Mouse (Mus musculus): ENCODE data around the gene Apbb2. TPM values are rescaled to one million over a fixed set of nuclear protein-coding genes. Genes with fewer than 3 reads are reported as not detected.

Apbb2 gene
- polyA plus RNA-seq, 1 experiment from 2014 or later: 28.2 TPM

GRCm38 (mm10) chr5:66505071-66505470 is 113.5 kb downstream of the Apbb2 start:
- 76% methylated on average over 1 of the region's 1 CpGs for WGBS
- no peak overlapping the region for H3K27ac ChIP-seq (replicated peaks)
- no peaks in the 10 kb centered on the region for H3K9me3 ChIP-seq (replicated peaks)
- no peaks in the 10 kb centered on the region for H3K27me3 ChIP-seq (ENCODE audit: low read depth, poor library complexity, severe bottlenecking)
- H3K36me3 ChIP-seq: no peaks in the 10 kb centered on the region
- DNase-seq (ENCODE audit: low spot score): no peak
- H3K4me1 ChIP-seq: peaks cover 28% of the 10 kb centered on the region
- H3K4me3 ChIP-seq: no peak overlapping the region

DNA sequence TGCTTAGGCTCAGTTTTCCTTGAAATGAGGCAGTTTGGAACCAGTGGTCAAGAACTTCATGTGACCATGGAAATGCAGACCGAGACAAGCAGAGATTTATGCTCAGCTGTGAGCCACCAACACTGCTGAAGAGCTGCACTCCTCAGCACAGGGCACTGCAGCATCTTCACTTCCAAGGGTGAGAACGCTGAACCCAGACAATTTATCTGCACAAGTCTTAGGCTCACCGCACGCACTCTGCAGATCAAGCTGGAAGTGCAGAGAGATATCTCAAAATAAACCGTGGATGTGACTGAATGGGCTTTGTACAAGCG is 114.2 kb downstream of the Apbb2 start:
- Histone ChIP-seq H3K4me3 (no peak overlapping the region), H3K36me3 (no peaks in the 10 kb centered on the region), H3K27me3 (ENCODE audit: low read depth, poor library complexity, severe bottlenecking) (no peaks in the 10 kb centered on the region), H3K4me1 (peaks cover 28% of the 10 kb centered on the region), H3K27ac (replicated peaks) (no peak overlapping the region), H3K9me3 (replicated peaks) (no peaks in the 10 kb centered on the region)
- no peak for DNase-seq (ENCODE audit: low spot score)
- WGBS: 79% methylated on average over 6 of the region's 6 CpGs

GRCm38 (mm10) chr5:66503557-66504433 is 114.8 kb downstream of the Apbb2 start:
- no peak for DNase-seq (ENCODE audit: low spot score)
- H3K27ac ChIP-seq (replicated peaks): peak overlapping the region; percentile 23; the same call in 1 of the 2 replicates
- WGBS: 67% methylated on average over 17 of the region's 17 CpGs

DNA sequence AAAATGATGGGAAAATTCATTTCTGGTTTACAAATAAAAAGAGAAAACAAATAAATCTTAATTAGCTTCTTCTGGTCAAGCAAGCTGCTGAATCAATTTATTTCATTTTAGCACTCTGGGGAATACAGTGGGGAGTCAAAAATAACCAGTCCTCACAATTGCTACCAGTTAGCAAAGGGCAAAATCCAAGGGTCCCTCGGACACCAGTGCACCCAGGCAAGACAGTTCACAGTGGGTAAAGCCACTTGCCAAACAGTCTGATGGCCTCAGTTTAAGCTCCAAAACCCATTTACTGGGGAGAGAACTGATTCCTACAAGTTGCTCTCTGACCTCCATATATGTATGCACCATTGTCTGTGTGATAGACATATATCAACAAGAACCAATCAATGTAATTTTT is 115.6 kb downstream of the Apbb2 start:
- H3K36me3 ChIP-seq: no peaks in the 10 kb centered on the region
- H3K27me3 ChIP-seq (ENCODE audit: low read depth, poor library complexity, severe bottlenecking): no peaks in the 10 kb centered on the region
- no peak overlapping the region for H3K4me3 ChIP-seq
- no peak for DNase-seq (ENCODE audit: low spot score)
- H3K9me3 ChIP-seq (replicated peaks): no peaks in the 10 kb centered on the region
- peaks cover 30% of the 10 kb centered on the region for H3K4me1 ChIP-seq
- H3K27ac ChIP-seq (replicated peaks): no peak overlapping the region
- 81% methylated on average over 1 of the region's 1 CpGs for WGBS

More at GRCm38 (mm10) chr5:66503557-66504433, 114.8 kb downstream of the Apbb2 start:
- no peaks in the 10 kb centered on the region for H3K36me3 ChIP-seq
- no peak overlapping the region for H3K4me3 ChIP-seq
- peaks cover 28% of the 10 kb centered on the region for H3K4me1 ChIP-seq
- no peaks in the 10 kb centered on the region for H3K9me3 ChIP-seq (replicated peaks)
- H3K27me3 ChIP-seq (ENCODE audit: low read depth, poor library complexity, severe bottlenecking): no peaks in the 10 kb centered on the region

DNA sequence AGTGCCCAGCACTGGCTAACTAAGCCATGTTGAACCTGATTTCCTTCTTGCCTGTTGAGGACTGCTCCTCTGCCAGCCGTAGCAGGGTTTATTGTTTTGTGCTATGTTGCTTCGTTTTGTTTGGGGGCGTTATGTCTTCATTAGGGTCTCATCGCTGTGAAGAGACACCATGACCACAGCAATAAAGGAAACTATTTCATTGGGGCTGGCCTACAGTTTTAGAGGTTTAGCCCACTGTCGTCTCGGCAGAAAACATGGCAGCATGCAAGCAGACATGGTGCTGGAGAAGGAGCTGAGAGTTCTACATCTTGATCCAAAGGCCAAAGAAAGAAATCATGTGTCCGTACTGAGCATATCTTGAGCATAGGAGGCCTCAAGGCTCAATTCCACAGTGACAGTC is 119.0 kb downstream of the Apbb2 start:
- Histone ChIP-seq H3K9me3 (replicated peaks) (no peaks in the 10 kb centered on the region), H3K4me1 (peaks cover 46% of the 10 kb centered on the region), H3K27ac (replicated peaks) (no peak overlapping the region), H3K36me3 (no peaks in the 10 kb centered on the region), H3K4me3 (no peak overlapping the region), H3K27me3 (ENCODE audit: low read depth, poor library complexity, severe bottlenecking) (no peaks in the 10 kb centered on the region)
- no peak for DNase-seq (ENCODE audit: low spot score)
- 94% methylated on average over 7 of the region's 7 CpGs for WGBS

DNA sequence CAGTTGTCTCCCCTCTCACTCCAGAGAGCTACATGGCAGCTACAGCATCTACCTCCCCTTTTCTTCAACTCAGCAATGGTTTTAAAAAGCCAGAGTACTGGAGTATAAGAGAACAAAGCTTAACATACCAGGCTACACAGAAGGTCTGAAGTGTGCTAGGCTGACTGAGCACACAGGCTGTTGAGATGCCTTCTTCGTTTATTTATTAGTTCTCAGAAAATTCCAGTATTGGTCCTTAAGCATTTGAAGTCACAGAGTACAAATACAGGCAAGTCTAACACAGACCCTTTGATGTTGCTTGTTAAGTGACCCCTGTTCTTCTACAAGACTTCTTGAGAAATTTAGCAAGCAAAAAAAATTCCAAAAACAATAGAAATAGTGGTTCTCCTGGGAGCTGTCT is 120.4 kb downstream of the Apbb2 start:
- no peaks in the 10 kb centered on the region for H3K9me3 ChIP-seq (replicated peaks)
- no peaks in the 10 kb centered on the region for H3K36me3 ChIP-seq
- WGBS: 79% methylated on average over 1 of the region's 1 CpGs
- H3K4me3 ChIP-seq: no peak overlapping the region
- no peak for DNase-seq (ENCODE audit: low spot score)
- H3K27me3 ChIP-seq (ENCODE audit: low read depth, poor library complexity, severe bottlenecking): no peaks in the 10 kb centered on the region
- no peak overlapping the region for H3K27ac ChIP-seq (replicated peaks)
- H3K4me1 ChIP-seq: peaks cover 37% of the 10 kb centered on the region

GRCm38 (mm10) chr5:66497479-66498087 is 121.0 kb downstream of the Apbb2 start:
- WGBS: 76% methylated on average over 14 of the region's 14 CpGs
- no peaks in the 10 kb centered on the region for H3K9me3 ChIP-seq (replicated peaks)
- H3K36me3 ChIP-seq: no peaks in the 10 kb centered on the region
- H3K4me3 ChIP-seq: no peak overlapping the region
- DNase-seq (ENCODE audit: low spot score): no peak
- H3K27ac ChIP-seq (replicated peaks): no peak overlapping the region
- H3K4me1 ChIP-seq: peaks cover 37% of the 10 kb centered on the region
- H3K27me3 ChIP-seq (ENCODE audit: low read depth, poor library complexity, severe bottlenecking): no peaks in the 10 kb centered on the region

- Histone ChIP-seq H3K9me3 (replicated peaks) (no peaks in the 10 kb centered on the region), H3K4me3 (no peak overlapping the region), H3K27me3 (ENCODE audit: low read depth, poor library complexity, severe bottlenecking) (no peaks in the 10 kb centered on the region), H3K4me1 (peaks cover 43% of the 10 kb centered on the region), H3K27ac (replicated peaks) (no peak overlapping the region), H3K36me3 (no peaks in the 10 kb centered on the region)
- WGBS: 70% methylated on average over 4 of the region's 4 CpGs
- DNase-seq (ENCODE audit: low spot score): no peak
Observed at GRCm38 (mm10) chr5:66496881-66497360, 121.7 kb downstream of the Apbb2 start.

GRCm38 (mm10) chr5:66494651-66495050 is 123.9 kb downstream of the Apbb2 start:
- Histone ChIP-seq H3K9me3 (replicated peaks) (no peaks in the 10 kb centered on the region), H3K4me3 (no peak overlapping the region), H3K4me1 (peaks cover 56% of the 10 kb centered on the region), H3K27me3 (ENCODE audit: low read depth, poor library complexity, severe bottlenecking) (no peaks in the 10 kb centered on the region), H3K36me3 (no peaks in the 10 kb centered on the region), H3K27ac (replicated peaks) (peak overlapping the region; percentile 57)
- no peak for DNase-seq (ENCODE audit: low spot score)
- 59% methylated on average over 4 of the region's 4 CpGs for WGBS

DNA sequence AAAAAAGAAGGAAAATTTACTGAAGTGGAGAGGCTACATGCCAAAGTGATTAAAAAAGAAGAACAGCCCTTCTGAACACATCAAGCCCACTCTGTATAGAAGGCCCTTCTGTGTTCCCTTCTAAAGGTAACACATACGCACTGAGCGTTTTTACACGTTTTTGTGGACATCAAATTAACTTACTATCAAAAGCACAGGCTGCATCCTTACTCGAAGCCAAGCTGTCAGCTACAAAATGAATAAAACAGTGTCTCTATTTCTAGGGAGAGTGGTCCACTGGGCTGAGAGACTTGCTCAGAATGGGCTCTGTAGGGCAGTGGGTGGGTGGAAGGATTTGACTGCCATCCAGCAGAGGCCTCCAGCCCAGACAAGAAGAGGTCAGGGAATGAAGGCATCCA is 126.0 kb downstream of the Apbb2 start:
- Histone ChIP-seq H3K27ac (replicated peaks) (peak overlapping the region; percentile 63), H3K9me3 (replicated peaks) (no peaks in the 10 kb centered on the region), H3K4me3 (no peak overlapping the region), H3K27me3 (ENCODE audit: low read depth, poor library complexity, severe bottlenecking) (no peaks in the 10 kb centered on the region), H3K36me3 (no peaks in the 10 kb centered on the region), H3K4me1 (peaks cover 50% of the 10 kb centered on the region)
- WGBS: 85% methylated on average over 4 of the region's 4 CpGs
- no peak for DNase-seq (ENCODE audit: low spot score)

- H3K27me3 ChIP-seq (ENCODE audit: low read depth, poor library complexity, severe bottlenecking): no peaks in the 10 kb centered on the region
- no peaks in the 10 kb centered on the region for H3K9me3 ChIP-seq (replicated peaks)
- H3K27ac ChIP-seq (replicated peaks): 0 out of 2 replicates have a peak overlapping the region, but pooled peaks have one; percentile 46
- H3K4me1 ChIP-seq: peaks cover 45% of the 10 kb centered on the region
- no peak for DNase-seq (ENCODE audit: low spot score)
- H3K4me3 ChIP-seq: no peak overlapping the region
- WGBS: 85% methylated on average over 14 of the region's 14 CpGs
- H3K36me3 ChIP-seq: no peaks in the 10 kb centered on the region
Observed at GRCm38 (mm10) chr5:66491907-66492562, 126.5 kb downstream of the Apbb2 start.

DNA sequence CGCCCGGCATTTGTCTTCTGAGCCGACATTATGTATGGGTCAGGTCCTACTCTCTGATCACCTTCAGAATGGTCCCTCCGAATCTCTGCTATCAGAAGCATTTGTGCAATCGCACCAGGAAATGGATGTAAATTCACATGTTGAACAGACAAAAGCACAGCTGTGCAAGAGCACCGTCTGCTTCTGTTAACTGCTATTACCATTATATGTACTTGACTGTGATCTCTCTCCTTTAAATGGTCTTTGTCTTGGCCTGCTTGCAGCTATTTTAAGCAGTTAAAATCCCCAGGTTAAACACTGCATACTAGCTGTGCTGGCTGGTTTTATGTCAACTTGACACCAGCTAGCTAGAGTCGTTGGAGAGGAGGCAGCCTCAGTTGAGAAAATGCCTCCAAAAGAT is 132.6 kb downstream of the Apbb2 start:
- Histone ChIP-seq H3K27me3 (ENCODE audit: low read depth, poor library complexity, severe bottlenecking) (no peaks in the 10 kb centered on the region), H3K4me3 (no peak overlapping the region), H3K9me3 (replicated peaks) (no peaks in the 10 kb centered on the region), H3K27ac (replicated peaks) (no peak overlapping the region), H3K36me3 (no peaks in the 10 kb centered on the region), H3K4me1 (peaks cover 9% of the 10 kb centered on the region)
- no peak for DNase-seq (ENCODE audit: low spot score)
- 81% methylated on average over 7 of the region's 7 CpGs for WGBS

GRCm38 (mm10) chr5:66476266-66476665 is 142.3 kb downstream of the Apbb2 start:
- no peaks in the 10 kb centered on the region for H3K36me3 ChIP-seq
- no peaks in the 10 kb centered on the region for H3K27me3 ChIP-seq (ENCODE audit: low read depth, poor library complexity, severe bottlenecking)
- DNase-seq (ENCODE audit: low spot score): no peak
- H3K27ac ChIP-seq (replicated peaks): no peak overlapping the region
- WGBS: 89% methylated on average over 10 of the region's 10 CpGs
- no peaks in the 10 kb centered on the region for H3K9me3 ChIP-seq (replicated peaks)
- H3K4me1 ChIP-seq: peaks cover 14% of the 10 kb centered on the region
- no peak overlapping the region for H3K4me3 ChIP-seq

Measured in midbrain, embryonic 10.5 days (tissue).